Mouse (Mus musculus): ENCODE measurements around the gene Ubtd1. TPM values are rescaled to one million over a fixed set of nuclear protein-coding genes. Genes with fewer than 3 reads are reported as not detected.

Ubtd1 gene
- polyA plus RNA-seq, 1 experiment: 20.9 TPM

- no peak for TF ChIP-seq POLR2A (IDR thresholded peaks at IDR 0.05; ENCODE audit: borderline replicate concordance, extremely low read depth, insufficient read depth, insufficient read length, poor library complexity, severe bottlenecking)
- TF ChIP-seq CTCF (IDR thresholded peaks at IDR 0.05; ENCODE audit: borderline replicate concordance, extremely low read depth, insufficient read depth, insufficient read length): no peak
- DNase-seq (ENCODE audit: low read depth): no peak
These were observed 49.5 kb downstream of the Ubtd1 start for GRCm38 (mm10) chr19:42031112-42031511.

DNA sequence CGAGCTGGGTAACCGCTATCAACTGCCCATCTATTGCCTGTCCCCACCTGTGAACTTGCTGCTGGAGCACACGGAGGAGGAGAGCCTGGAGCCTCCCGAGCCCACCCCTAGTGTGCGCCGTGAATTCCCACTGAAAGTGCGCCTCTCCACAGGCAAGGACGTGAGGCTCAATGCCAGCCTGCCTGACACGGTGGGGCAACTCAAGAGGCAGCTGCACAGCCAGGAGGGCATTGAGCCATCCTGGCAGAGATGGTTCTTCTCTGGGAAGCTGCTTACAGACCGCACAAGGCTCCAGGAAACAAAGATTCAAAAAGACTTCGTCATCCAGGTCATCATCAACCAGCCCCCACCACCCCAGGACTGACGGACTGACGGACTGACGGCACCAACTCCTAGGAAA lies 52.0 kb downstream of the Ubtd1 start:
- peak; percentile 15 for DNase-seq (ENCODE audit: low read depth)
- no peak for TF ChIP-seq CTCF (IDR thresholded peaks at IDR 0.05; ENCODE audit: borderline replicate concordance, extremely low read depth, insufficient read depth, insufficient read length)
- TF ChIP-seq POLR2A (IDR thresholded peaks at IDR 0.05; ENCODE audit: borderline replicate concordance, extremely low read depth, insufficient read depth, insufficient read length, poor library complexity, severe bottlenecking): no peak

DNA sequence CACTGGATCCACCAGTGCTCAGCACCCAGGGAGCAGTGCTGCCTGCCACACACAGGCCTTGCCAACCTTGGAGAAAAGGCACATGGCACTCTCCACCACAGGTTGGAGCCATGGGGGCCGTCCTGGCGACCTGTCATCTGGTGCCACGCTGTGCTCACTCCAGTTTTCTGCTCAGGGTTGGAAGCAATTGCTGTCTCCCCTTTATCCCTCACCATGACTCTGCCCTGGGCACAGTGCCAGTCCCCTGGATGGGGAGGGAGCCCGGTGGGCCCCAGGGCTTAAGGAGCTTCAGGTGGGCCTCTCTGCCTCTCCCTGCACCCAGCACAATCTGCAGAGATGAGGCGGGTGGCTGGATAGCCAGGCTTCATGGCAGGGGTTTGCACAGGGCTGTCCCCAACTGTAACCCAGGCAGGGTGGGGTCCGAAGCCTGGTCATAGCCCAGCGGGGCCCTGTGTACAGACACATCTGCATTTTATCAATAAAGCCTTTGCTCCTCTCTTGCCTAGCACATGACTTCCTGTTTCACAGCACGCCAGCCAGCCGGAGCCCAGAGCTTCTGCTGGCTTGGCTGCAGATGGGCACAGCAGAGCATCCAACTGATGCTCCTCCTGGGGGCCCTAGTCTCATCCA lies 52.7 kb downstream of the Ubtd1 start:
- no peak for TF ChIP-seq CTCF (IDR thresholded peaks at IDR 0.05; ENCODE audit: borderline replicate concordance, extremely low read depth, insufficient read depth, insufficient read length)
- TF ChIP-seq POLR2A (IDR thresholded peaks at IDR 0.05; ENCODE audit: borderline replicate concordance, extremely low read depth, insufficient read depth, insufficient read length, poor library complexity, severe bottlenecking): no peak

DNA sequence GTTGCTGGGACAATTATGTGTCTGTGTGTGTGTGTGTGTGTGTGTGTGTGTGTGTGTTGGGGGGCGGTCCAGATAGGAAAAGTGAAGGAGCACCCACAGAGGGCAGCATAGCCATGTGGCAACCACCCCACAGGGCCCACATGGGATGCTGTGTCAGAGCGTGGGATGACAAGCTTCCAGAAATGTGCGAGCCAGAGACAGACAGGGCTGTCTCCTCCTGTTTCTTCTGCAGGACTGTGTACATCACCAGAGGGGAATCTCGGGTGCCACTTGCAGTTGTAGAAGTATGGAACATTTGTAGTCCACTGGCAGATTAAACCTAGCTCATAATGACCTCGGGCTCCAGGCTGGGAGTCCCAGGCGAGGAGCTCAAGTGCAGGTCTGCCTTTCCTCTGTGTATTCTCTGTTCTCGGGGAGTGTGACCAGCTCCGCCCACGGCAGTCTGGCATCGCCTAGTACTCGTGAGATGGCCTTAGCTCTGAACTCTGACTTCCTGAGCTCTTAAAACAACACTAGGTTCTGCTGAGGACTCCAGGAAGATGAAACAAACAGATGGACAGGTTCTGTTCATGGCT lies 53.4 kb downstream of the Ubtd1 start:
- no peak for DNase-seq (ENCODE audit: low read depth)
- no peak for TF ChIP-seq CTCF (IDR thresholded peaks at IDR 0.05; ENCODE audit: borderline replicate concordance, extremely low read depth, insufficient read depth, insufficient read length)
- no peak for TF ChIP-seq POLR2A (IDR thresholded peaks at IDR 0.05; ENCODE audit: borderline replicate concordance, extremely low read depth, insufficient read depth, insufficient read length, poor library complexity, severe bottlenecking)

More for the DNA sequence above, 52.7 kb downstream of the Ubtd1 start:
- no peak for DNase-seq (ENCODE audit: low read depth)

DNA sequence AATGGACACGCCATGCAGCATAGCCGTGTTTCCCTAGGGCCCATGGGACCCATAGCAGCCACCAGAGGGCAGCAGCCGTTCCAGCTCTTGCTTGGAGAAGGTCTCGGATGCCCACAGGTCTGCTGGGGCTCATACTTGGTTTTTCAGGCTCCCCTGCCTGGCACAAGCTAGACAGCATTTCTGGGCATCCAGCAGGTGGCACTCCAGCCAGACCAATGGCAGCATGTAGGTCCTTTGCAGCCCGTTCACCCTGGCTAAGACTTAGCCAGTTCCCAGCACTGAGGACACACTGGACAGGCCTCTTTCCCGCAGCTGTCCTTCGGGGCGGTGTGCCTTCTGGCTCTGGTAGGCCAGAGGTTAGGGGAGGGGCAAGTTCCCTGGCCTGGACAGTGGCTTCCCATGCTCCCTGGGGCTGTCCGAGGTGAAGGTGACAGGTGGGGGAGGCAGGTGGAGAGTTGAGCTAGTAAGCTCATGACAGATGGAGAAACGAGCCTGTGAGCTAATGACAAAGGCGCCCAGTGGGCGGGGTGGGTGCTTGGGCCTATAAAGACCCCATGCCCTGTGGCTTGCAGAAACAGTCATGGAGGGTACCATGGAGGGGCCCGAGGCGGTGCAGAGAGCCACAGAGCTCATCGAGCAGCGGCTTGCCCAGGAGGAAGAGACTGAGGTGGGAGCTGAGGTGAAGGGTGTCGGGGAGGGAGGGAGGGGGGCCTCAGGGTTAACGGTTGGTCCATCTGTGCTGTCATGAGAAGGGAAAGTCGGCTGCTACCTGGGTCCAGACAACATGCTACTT lies 54.1 kb downstream of the Ubtd1 start, which contains the start of gene Ankrd2:
Gene Ankrd2 (plus strand): TSS at position 545 of the 793 bp plus-strand sequence.
- DNase-seq (ENCODE audit: low read depth): peak; percentile 93
- TF ChIP-seq CTCF (IDR thresholded peaks at IDR 0.05; ENCODE audit: borderline replicate concordance, extremely low read depth, insufficient read depth, insufficient read length): peak; percentile 81
- no peak for TF ChIP-seq POLR2A (IDR thresholded peaks at IDR 0.05; ENCODE audit: borderline replicate concordance, extremely low read depth, insufficient read depth, insufficient read length, poor library complexity, severe bottlenecking)

- DNase-seq (ENCODE audit: low read depth): no peak
- no peak for TF ChIP-seq POLR2A (IDR thresholded peaks at IDR 0.05; ENCODE audit: borderline replicate concordance, extremely low read depth, insufficient read depth, insufficient read length, poor library complexity, severe bottlenecking)
- no peak for TF ChIP-seq CTCF (IDR thresholded peaks at IDR 0.05; ENCODE audit: borderline replicate concordance, extremely low read depth, insufficient read depth, insufficient read length)
These were observed 54.8 kb downstream of the Ubtd1 start for GRCm38 (mm10) chr19:42036357-42036756.

DNA sequence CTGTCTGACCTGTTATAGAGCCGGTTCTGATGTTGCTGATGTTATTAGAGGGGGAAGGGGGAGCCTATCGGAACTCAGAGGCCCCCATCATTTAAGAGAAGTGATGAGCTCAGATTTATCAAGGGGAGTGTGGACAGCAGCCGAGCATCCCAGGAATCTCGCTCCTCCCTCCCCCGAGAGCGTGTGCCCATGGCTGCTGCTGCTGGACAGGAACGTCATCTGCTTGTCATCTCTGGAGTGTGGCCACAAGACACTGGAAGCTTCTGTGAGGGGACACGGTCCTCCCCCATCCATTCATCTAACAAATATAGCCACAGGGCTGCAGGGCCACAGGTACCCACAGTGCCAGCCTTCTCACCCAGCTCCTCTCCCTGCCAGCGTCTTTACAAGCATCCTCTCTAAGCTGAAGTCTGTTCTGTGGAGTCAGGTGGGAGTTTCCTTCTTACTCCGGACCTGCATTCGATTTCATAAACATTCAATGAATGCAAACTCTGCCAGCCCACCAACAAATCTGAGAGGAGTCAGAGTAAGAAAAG lies 55.7 kb downstream of the Ubtd1 start:
- no peak for DNase-seq (ENCODE audit: low read depth)
- no peak for TF ChIP-seq POLR2A (IDR thresholded peaks at IDR 0.05; ENCODE audit: borderline replicate concordance, extremely low read depth, insufficient read depth, insufficient read length, poor library complexity, severe bottlenecking)
- no peak for TF ChIP-seq CTCF (IDR thresholded peaks at IDR 0.05; ENCODE audit: borderline replicate concordance, extremely low read depth, insufficient read depth, insufficient read length)

DNA sequence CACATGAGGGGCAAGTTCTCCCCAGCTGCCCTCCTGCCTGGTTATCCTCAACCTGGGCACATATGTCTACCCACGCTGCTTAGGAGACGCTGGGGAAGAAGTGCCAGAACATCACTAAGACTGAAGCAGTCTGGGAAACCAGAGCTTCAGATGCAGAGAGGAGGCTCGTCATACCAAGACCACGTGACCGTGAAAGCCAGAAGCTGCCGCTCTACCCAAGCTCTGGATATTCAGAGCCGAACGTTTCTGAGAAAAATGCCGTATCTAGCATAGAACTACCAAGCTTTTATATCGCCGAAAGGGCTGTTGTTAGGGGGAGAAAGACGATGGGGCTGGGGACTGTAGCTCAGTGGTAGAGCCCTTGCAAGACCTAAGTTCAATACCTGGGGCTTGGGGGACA lies 56.7 kb downstream of the Ubtd1 start:
- no peak for DNase-seq (ENCODE audit: low read depth)
- TF ChIP-seq POLR2A (IDR thresholded peaks at IDR 0.05; ENCODE audit: borderline replicate concordance, extremely low read depth, insufficient read depth, insufficient read length, poor library complexity, severe bottlenecking) (no peak), CTCF (IDR thresholded peaks at IDR 0.05; ENCODE audit: borderline replicate concordance, extremely low read depth, insufficient read depth, insufficient read length) (no peak)

- no peak for DNase-seq (ENCODE audit: low read depth)
- no peak for TF ChIP-seq POLR2A (IDR thresholded peaks at IDR 0.05; ENCODE audit: borderline replicate concordance, extremely low read depth, insufficient read depth, insufficient read length, poor library complexity, severe bottlenecking)
- no peak for TF ChIP-seq CTCF (IDR thresholded peaks at IDR 0.05; ENCODE audit: borderline replicate concordance, extremely low read depth, insufficient read depth, insufficient read length)
These were observed 62.4 kb downstream of the Ubtd1 start for GRCm38 (mm10) chr19:42043988-42044387.

DNA sequence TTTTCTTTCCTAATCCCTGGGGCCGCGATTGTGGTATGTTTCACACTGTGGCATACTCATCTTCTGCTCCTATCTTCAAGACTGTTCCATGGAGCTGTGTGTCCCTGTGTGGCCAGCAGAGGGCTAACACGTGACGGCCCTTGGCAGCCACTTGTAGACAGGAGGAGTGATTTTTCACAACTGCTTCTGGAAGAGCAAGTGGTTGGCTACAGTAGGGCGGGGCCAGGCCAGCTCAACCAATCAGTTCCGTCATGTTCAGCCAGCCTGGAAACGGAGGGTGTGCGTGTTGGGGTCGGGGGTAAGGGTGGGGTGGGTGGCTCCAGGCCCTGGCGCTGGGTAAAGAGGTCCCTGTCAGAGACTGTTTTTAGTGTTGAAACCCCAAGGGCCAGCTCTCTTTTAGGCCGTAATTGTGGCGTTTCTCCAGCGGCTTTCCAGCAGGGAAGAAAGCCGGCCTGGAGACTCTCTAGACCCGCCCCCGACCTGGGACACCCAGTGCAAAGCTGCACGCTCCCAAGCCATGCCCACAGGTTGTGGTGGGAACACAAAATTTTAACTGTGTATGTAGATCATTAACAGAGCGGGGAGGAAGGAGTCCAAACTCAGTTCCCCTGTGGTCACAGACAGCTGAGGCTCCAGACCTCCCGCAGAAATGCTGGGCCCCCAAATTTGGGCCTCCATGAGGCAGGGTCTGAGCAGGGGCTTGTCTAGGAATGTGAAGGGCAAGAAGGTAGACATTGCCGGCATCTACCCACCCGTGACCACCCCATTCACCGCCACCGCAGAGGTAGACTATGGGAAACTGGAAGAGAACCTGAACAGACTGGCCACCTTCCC lies 63.9 kb downstream of the Ubtd1 start, which contains the start of gene Hoga1:
Gene Hoga1 (plus strand): TSS at position 342 of the 834 bp plus-strand sequence.
- peak; percentile 87 for DNase-seq (ENCODE audit: low read depth)
- TF ChIP-seq CTCF (IDR thresholded peaks at IDR 0.05; ENCODE audit: borderline replicate concordance, extremely low read depth, insufficient read depth, insufficient read length) (peak; percentile 77), POLR2A (IDR thresholded peaks at IDR 0.05; ENCODE audit: borderline replicate concordance, extremely low read depth, insufficient read depth, insufficient read length, poor library complexity, severe bottlenecking) (no peak)
